Mouse (Mus musculus): Measurements from ENCODE around the gene BC029722. TPM values are rescaled to one million over a fixed set of nuclear protein-coding genes. Genes with fewer than 3 reads are reported as not detected.

BC029722 gene
- polyA plus RNA-seq, 1 experiment, result 17.8 TPM

DNA sequence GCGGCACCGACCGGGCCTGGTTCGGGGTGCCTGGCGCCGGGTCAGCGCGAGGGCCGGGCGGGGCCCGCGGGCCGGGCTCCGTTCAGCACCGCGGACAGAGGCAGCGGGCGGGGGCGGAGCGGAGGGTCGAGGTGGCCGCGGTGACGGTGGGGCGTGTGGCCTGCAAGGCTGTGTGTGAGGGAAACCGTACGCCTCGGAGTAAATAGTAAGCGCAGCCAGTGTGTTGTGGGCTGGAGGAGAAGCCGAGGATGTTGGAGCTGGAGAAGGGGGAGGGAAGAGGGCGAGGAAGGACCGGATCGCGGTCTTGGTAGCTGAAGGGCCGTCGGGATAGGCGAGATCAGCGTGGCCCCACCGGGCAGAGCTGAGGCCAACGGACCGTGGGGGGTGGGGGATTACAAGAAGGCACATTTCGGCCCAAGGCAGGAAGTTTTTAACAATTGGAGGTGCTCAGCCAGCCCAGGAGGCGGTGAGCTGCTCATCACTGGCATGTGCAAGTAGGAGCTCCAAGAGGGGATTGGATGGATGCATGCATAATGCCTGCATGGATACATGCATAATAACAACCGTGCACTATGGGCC, 43.5 kb downstream of the BC029722 start:
- no peak overlapping the region for H3K27ac ChIP-seq (ENCODE audit: control insufficient read depth, insufficient read depth, low read depth, low read length, poor library complexity)
- WGBS, result 7% methylated on average over 44 of the region's 44 CpGs
- no peak overlapping the region for H3K4me3 ChIP-seq (replicated peaks; ENCODE audit: control insufficient read depth, low read depth, low read length)
- TF ChIP-seq CTCF (IDR thresholded peaks at IDR 0.05; ENCODE audit: control insufficient read depth, insufficient read depth, low read length) (no peak), POLR2A (IDR thresholded peaks at IDR 0.05; ENCODE audit: borderline replicate concordance, control insufficient read depth, low read depth, low read length) (no peak)
- no peaks in the 10 kb centered on the region; the same call in 1 of the 2 replicates for H3K4me1 ChIP-seq (ENCODE audit: control insufficient read depth, insufficient read depth, low read length)

DNA sequence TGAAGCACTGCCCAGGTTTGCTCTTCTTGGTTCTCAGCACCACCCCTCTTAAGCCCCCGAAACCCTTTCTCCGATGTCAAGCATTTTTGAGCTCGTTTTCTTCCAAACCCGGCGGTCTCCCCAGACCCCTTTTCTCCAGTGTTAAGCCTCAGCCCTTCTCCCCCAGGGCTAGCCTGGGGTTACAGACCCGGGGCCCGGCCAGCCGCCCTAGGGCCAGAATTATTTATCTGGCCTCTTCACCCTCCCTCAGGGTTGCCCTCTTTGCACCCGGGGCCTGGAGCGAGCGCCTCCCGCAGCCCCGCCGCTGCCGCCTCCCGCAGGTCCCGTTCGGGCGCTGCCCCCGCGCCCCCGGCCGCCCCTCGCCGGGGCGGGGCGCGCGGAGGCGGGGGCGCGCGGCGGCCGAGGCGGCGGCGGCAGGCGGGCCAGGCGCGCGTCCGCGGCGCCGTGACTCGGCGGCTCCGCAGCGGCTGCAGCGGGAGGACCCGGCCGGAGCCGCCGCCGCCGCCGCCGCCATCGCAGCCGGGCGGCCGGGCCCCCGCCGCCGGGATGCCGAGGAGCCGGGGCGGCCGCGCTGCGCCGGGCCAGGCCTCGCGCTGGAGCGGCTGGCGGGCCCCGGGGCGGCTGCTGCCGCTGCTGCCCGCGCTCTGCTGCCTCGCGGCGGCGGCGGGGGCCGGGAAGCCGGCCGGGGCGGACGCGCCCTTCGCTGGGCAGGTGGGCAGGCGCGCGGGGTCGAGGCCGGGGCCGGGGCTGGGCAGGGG, 44.1 kb downstream of the BC029722 start, which contains the start of gene Mmp24:
Gene Mmp24 (plus strand): TSS at position 416 of the 758 bp plus-strand sequence.
- WGBS, result 24% methylated on average over 100 of the region's 100 CpGs
- no peak within 1 kb of the TSS for H3K27ac ChIP-seq (ENCODE audit: control insufficient read depth, insufficient read depth, low read depth, low read length, poor library complexity)
- H3K4me1 ChIP-seq (ENCODE audit: control insufficient read depth, insufficient read depth, low read length), result no peaks in the 10 kb centered on the region; the same call in 1 of the 2 replicates
- TF ChIP-seq CTCF (IDR thresholded peaks at IDR 0.05; ENCODE audit: control insufficient read depth, insufficient read depth, low read length) (no peak), POLR2A (IDR thresholded peaks at IDR 0.05; ENCODE audit: borderline replicate concordance, control insufficient read depth, low read depth, low read length) (no peak)
- H3K4me3 ChIP-seq (replicated peaks; ENCODE audit: control insufficient read depth, low read depth, low read length), result no peak within 1 kb of the TSS

DNA sequence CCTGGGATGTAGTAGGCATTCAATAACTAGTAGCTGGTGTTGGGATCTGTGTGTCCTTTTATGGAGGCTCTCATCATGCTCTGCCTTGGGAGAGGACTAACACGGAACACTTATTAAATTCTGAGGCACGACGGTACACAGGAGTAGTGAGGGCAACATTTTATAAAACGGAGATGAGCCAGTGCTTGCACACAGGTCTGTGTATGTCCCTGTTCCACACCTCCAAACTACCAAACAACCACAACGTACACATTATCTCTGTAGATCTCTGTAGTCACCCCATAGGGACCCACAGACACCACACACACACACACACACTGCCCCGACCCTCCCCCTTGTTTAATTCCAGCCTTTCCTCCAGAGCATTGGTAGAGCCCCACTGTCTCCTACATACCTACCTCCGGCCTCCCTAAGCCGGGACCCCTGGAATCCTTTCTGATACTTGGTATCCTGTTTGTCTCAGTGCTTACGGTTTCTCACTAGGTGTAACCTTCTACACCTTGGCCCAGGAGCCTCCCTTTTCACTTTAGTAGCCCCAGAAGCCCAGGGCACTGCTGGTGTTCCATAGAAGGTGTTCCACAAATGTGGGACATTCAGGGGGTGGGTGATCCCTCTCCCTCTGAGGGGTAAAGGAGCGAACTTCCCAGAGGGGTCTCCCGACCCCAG, 44.8 kb downstream of the BC029722 start:
- H3K27ac ChIP-seq (ENCODE audit: control insufficient read depth, insufficient read depth, low read depth, low read length, poor library complexity), result no peak overlapping the region
- H3K4me1 ChIP-seq (ENCODE audit: control insufficient read depth, insufficient read depth, low read length), result no peaks in the 10 kb centered on the region
- WGBS, result 51% methylated on average over 11 of the region's 11 CpGs
- H3K4me3 ChIP-seq (replicated peaks; ENCODE audit: control insufficient read depth, low read depth, low read length), result no peak overlapping the region
- TF ChIP-seq POLR2A (IDR thresholded peaks at IDR 0.05; ENCODE audit: borderline replicate concordance, control insufficient read depth, low read depth, low read length) (no peak), CTCF (IDR thresholded peaks at IDR 0.05; ENCODE audit: control insufficient read depth, insufficient read depth, low read length) (no peak)

DNA sequence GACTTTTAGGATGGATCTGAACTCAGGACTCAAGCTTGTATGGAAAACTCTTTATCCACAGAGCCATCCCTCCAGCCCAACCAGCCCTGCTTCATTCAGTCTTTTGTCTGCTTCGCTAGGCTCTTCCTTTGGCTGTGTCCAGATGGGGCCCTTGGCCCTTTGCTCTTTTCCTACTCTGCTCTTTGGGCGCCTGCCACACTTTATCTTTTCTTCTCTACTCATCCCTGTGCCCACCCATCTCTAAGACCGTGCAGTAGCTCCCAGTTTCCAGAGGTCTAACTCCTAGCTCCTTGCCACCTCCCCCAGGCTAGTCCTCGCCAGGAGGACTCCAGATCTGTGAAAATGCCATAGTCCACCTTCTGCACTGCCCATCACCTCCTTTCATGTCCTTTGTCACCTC, 45.6 kb downstream of the BC029722 start:
- no peak overlapping the region for H3K4me3 ChIP-seq (replicated peaks; ENCODE audit: control insufficient read depth, low read depth, low read length)
- WGBS, result 59% methylated on average over 4 of the region's 4 CpGs
- no peaks in the 10 kb centered on the region for H3K4me1 ChIP-seq (ENCODE audit: control insufficient read depth, insufficient read depth, low read length)
- TF ChIP-seq CTCF (IDR thresholded peaks at IDR 0.05; ENCODE audit: control insufficient read depth, insufficient read depth, low read length), result no peak
- TF ChIP-seq POLR2A (IDR thresholded peaks at IDR 0.05; ENCODE audit: borderline replicate concordance, control insufficient read depth, low read depth, low read length), result no peak
- H3K27ac ChIP-seq (ENCODE audit: control insufficient read depth, insufficient read depth, low read depth, low read length, poor library complexity), result no peak overlapping the region

Other genes starting within 250 kb of the BC029722 start
- 7.3 and 8.5 TPM in 2 replicates for gene Gss, start 226.6 kb downstream of the BC029722 start, polyA plus RNA-seq (2011; ENCODE audit: insufficient read depth, insufficient read length, low replicate concordance, missing spikeins)
- not detected in 2 replicates for gene Myh7b, start 208.2 kb downstream of the BC029722 start, polyA plus RNA-seq (2011; ENCODE audit: insufficient read depth, insufficient read length, low replicate concordance, missing spikeins)
- 31.7 and 47.0 TPM in 2 replicates for gene Trpc4ap, start 127.0 kb downstream of the BC029722 start, polyA plus RNA-seq (2011; ENCODE audit: insufficient read depth, insufficient read length, low replicate concordance, missing spikeins)
- gene Edem2, start 90.0 kb downstream of the BC029722 start, polyA plus RNA-seq (2011; ENCODE audit: insufficient read depth, insufficient read length, low replicate concordance, missing spikeins), result 13.1 and 17.6 TPM in 2 replicates
- not detected in 2 replicates for gene Gm17581, start 83.6 kb downstream of the BC029722 start, polyA plus RNA-seq (2011; ENCODE audit: insufficient read depth, insufficient read length, low replicate concordance, missing spikeins)
- 1.6 TPM in 1 of 2 replicates, not detected in the other for gene Procr, start 68.3 kb downstream of the BC029722 start, polyA plus RNA-seq (2011; ENCODE audit: insufficient read depth, insufficient read length, low replicate concordance, missing spikeins)
- gene Mmp24, start 44.1 kb downstream of the BC029722 start, polyA plus RNA-seq (2011; ENCODE audit: insufficient read depth, insufficient read length, low replicate concordance, missing spikeins), result not detected in 2 replicates
- 88.2 and 146 TPM in 2 replicates for gene Eif6, start 7.5 kb upstream of the BC029722 start, polyA plus RNA-seq (2011; ENCODE audit: insufficient read depth, insufficient read length, low replicate concordance, missing spikeins)
- gene Fam83c, start 15.4 kb upstream of the BC029722 start, polyA plus RNA-seq (2011; ENCODE audit: insufficient read depth, insufficient read length, low replicate concordance, missing spikeins), result not detected in 2 replicates
- gene Uqcc1, start 110.9 kb upstream of the BC029722 start, polyA plus RNA-seq (2011; ENCODE audit: insufficient read depth, insufficient read length, low replicate concordance, missing spikeins), result 7.6 and 14.9 TPM in 2 replicates
- gene Gm15557, start 121.3 kb upstream of the BC029722 start, polyA plus RNA-seq (2011; ENCODE audit: insufficient read depth, insufficient read length, low replicate concordance, missing spikeins), result not detected in 2 replicates
- gene Gdf5, start 125.9 kb upstream of the BC029722 start, polyA plus RNA-seq (2011; ENCODE audit: insufficient read depth, insufficient read length, low replicate concordance, missing spikeins), result not detected in 2 replicates
- 24.0 and 39.1 TPM in 2 replicates for gene Cep250, start 137.0 kb upstream of the BC029722 start, polyA plus RNA-seq (2011; ENCODE audit: insufficient read depth, insufficient read length, low replicate concordance, missing spikeins)
- 0.83 and 1.5 TPM in 2 replicates for gene 6430550D23Rik, start 188.6 kb upstream of the BC029722 start, polyA plus RNA-seq (2011; ENCODE audit: insufficient read depth, insufficient read length, low replicate concordance, missing spikeins)
- gene Ergic3, start 188.6 kb upstream of the BC029722 start, polyA plus RNA-seq (2011; ENCODE audit: insufficient read depth, insufficient read length, low replicate concordance, missing spikeins), result 66.9 and 70.5 TPM in 2 replicates
- not detected in 2 replicates for gene Fer1l4, start 233.5 kb upstream of the BC029722 start, polyA plus RNA-seq (2011; ENCODE audit: insufficient read depth, insufficient read length, low replicate concordance, missing spikeins)
- 0.99 and 5.4 TPM in 2 replicates for gene Spag4, start 245.7 kb upstream of the BC029722 start, polyA plus RNA-seq (2011; ENCODE audit: insufficient read depth, insufficient read length, low replicate concordance, missing spikeins)